Mouse (Mus musculus): ENCODE data around the gene Lin52. TPM values are rescaled to one million over a fixed set of nuclear protein-coding genes. Genes with fewer than 3 reads are reported as not detected.
"Not testable (repeated sequence)": the region's sequence is repeated elsewhere in the genome, so short reads cannot be mapped to it uniquely, and the experiment has no call there.

The Lin52 gene
- polyA plus RNA-seq, 1 experiment from 2014 or later: 20.2 TPM

DNA sequence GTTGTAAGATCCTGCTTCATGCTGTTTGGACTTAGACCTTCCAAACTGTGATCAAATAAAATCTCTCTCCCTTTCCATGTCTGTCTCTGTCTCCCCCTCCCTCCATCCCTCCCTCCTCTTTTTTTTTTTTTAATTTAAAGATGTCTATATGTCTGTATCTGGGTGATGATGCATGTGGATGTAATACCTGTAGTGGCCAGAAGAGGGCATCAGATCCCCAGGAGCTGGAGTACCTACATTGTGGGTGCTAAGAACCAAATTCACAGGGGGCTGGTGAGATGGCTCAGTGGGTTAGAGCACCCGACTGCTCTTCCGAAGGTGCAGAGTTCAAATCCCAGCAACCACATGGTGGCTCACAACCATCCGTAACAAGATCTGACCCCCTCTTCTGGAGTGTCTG is 88.3 kb downstream of the Lin52 start:
- H3K4me3 ChIP-seq (ENCODE audit: low read depth, low read length); H3K9ac ChIP-seq (ENCODE audit: low read depth, low read length); H3K4me2 ChIP-seq; H3K36me3 ChIP-seq (ENCODE audit: control insufficient read depth, insufficient read depth, low read length); DNase-seq (ENCODE audit: low spot score); H3K27me3 ChIP-seq (replicated peaks; ENCODE audit: control insufficient read depth, insufficient read depth, low read length); H3K27ac ChIP-seq (ENCODE audit: low read depth, low read length); H3K4me1 ChIP-seq (replicated peaks; ENCODE audit: control insufficient read depth, insufficient read depth, low read length); H3K9me3 ChIP-seq (ENCODE audit: control insufficient read depth, low read length); ATAC-seq (replicated peaks; ENCODE audit: low FRiP score): not testable (repeated sequence)
- 92% methylated on average over 3 of the region's 3 CpGs for WGBS

DNA sequence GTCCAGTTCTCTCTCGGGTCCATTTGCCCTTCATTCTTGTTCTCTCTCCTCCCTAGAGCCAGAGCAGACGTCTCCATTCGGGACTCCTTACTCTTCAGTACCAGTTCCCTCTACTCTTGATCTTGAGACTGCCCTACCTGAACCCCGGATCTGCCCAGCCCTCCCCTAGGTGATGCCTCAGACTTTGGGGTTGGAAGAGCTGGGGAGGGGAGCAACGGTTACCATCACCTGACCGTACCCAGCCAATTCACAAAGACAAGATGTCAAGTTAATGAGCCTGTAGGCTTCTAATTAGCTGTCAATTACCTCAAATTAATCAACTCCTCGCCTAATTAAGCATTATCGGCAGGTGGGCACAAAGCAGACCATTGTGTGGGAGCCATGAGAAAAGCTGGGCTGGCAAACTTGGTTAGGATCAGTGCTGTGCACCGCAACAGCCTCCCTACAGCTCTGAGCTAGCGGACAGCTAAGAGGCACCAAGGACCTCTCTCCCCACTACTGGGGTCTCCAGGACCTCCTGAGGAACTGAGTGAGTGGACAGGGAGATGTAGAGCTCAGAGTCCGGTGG is 90.3 kb downstream of the Lin52 start:
- H3K4me2 ChIP-seq: no peak overlapping the region
- no peak for DNase-seq (ENCODE audit: low spot score)
- H3K36me3 ChIP-seq (ENCODE audit: control insufficient read depth, insufficient read depth, low read length): no peaks in the 10 kb centered on the region
- no peaks in the 10 kb centered on the region for H3K27me3 ChIP-seq (replicated peaks; ENCODE audit: control insufficient read depth, insufficient read depth, low read length)
- H3K9ac ChIP-seq (ENCODE audit: low read depth, low read length): no peak overlapping the region
- no peak overlapping the region for H3K4me3 ChIP-seq (ENCODE audit: low read depth, low read length)
- ATAC-seq (replicated peaks; ENCODE audit: low FRiP score): no peak
- WGBS: 82% methylated on average over 11 of the region's 11 CpGs
- no peaks in the 10 kb centered on the region for H3K9me3 ChIP-seq (ENCODE audit: control insufficient read depth, low read length)
- no peak overlapping the region for H3K27ac ChIP-seq (ENCODE audit: low read depth, low read length)
- H3K4me1 ChIP-seq (replicated peaks; ENCODE audit: control insufficient read depth, insufficient read depth, low read length): no peaks in the 10 kb centered on the region

DNA sequence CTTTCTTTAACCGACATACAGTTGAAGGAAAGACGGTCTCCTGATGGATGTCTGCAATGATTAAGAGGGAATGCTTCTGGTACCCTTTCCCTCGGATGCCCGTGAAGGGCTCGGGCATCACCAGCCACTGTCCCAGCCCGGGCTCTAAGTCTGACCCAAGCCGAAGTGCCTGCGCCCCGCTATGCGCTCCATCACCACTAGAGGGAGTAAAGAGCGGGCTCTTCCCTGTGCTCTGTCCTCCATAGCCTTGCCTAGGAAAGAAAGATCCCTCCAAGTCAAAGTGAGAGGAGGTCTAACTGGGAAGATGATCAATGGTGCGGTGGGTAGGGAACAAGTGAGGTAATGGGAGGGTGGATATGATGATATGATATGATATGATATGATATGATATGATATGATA is 94.8 kb downstream of the Lin52 start:
- DNase-seq (ENCODE audit: low spot score) (peak; percentile 54), ATAC-seq (replicated peaks; ENCODE audit: low FRiP score) (peak; percentile 66)
- Histone ChIP-seq H3K4me3 (ENCODE audit: low read depth, low read length) (no peak overlapping the region), H3K4me1 (replicated peaks; ENCODE audit: control insufficient read depth, insufficient read depth, low read length) (no peaks in the 10 kb centered on the region), H3K9me3 (ENCODE audit: control insufficient read depth, low read length) (no peaks in the 10 kb centered on the region), H3K36me3 (ENCODE audit: control insufficient read depth, insufficient read depth, low read length) (no peaks in the 10 kb centered on the region), H3K27me3 (replicated peaks; ENCODE audit: control insufficient read depth, insufficient read depth, low read length) (no peaks in the 10 kb centered on the region), H3K9ac (ENCODE audit: low read depth, low read length) (no peak overlapping the region), H3K27ac (ENCODE audit: low read depth, low read length) (no peak overlapping the region), H3K4me2 (no peak overlapping the region)
- 5% methylated on average over 12 of the region's 12 CpGs for WGBS

DNA sequence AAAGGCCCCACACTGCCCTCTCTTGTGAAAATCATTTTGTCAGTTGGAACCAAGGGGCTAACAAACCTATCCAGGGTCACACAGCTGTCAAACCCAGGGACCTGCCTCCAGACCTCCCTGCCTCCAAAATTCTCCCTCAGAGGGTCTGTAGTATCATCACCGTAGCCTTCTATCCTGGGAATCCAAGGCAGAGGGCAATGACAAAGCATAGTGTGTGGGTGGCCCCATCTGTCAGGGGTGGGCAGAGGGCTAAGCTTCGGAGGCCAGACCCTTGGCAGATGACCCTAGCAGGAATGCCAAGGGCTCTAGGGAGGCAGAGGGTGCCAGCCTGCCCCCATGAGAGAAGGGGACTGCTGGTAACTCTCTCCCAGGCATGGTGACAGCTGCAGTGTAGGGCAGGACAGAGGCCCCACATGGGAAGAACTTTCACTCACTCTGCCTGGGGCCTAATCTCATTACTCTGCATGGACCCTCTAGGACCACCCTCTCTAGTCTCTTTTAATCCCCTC is 95.4 kb downstream of the Lin52 start:
- no peaks in the 10 kb centered on the region for H3K36me3 ChIP-seq (ENCODE audit: control insufficient read depth, insufficient read depth, low read length)
- H3K27me3 ChIP-seq (replicated peaks; ENCODE audit: control insufficient read depth, insufficient read depth, low read length): no peaks in the 10 kb centered on the region
- H3K4me2 ChIP-seq: no peak overlapping the region
- no peak overlapping the region for H3K4me3 ChIP-seq (ENCODE audit: low read depth, low read length)
- WGBS: 69% methylated on average over 2 of the region's 2 CpGs
- H3K9ac ChIP-seq (ENCODE audit: low read depth, low read length): no peak overlapping the region
- no peak for DNase-seq (ENCODE audit: low spot score)
- no peak overlapping the region for H3K27ac ChIP-seq (ENCODE audit: low read depth, low read length)
- H3K9me3 ChIP-seq (ENCODE audit: control insufficient read depth, low read length): no peaks in the 10 kb centered on the region
- no peaks in the 10 kb centered on the region for H3K4me1 ChIP-seq (replicated peaks; ENCODE audit: control insufficient read depth, insufficient read depth, low read length)
- ATAC-seq (replicated peaks; ENCODE audit: low FRiP score): no peak

DNA sequence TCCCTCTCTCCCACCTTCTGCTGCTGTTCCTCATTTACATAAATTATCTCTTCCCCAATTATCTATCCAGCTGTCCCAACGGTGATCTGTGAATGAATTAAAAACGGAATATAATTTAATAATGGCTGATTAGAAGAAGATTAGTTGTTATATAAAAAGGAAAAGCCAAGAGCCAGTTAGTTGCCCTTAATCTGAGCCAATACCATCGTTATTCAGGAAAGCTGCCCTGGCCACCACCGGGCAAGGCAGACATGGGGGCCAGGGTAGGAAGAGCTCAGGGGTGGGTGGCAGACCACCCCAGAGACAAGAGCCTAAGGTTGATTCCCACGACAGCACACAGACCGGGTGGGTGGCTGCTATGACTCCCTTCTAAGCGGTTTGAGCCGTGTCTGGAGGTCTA is 97.0 kb downstream of the Lin52 start:
- no peaks in the 10 kb centered on the region for H3K36me3 ChIP-seq (ENCODE audit: control insufficient read depth, insufficient read depth, low read length)
- no peak overlapping the region for H3K27ac ChIP-seq (ENCODE audit: low read depth, low read length)
- no peak overlapping the region for H3K4me2 ChIP-seq
- H3K4me1 ChIP-seq (replicated peaks; ENCODE audit: control insufficient read depth, insufficient read depth, low read length): no peaks in the 10 kb centered on the region
- H3K4me3 ChIP-seq (ENCODE audit: low read depth, low read length): no peak overlapping the region
- no peak overlapping the region for H3K9ac ChIP-seq (ENCODE audit: low read depth, low read length)
- ATAC-seq (replicated peaks; ENCODE audit: low FRiP score) (no peak), DNase-seq (ENCODE audit: low spot score) (no peak)
- 58% methylated on average over 8 of the region's 8 CpGs for WGBS
- no peaks in the 10 kb centered on the region for H3K27me3 ChIP-seq (replicated peaks; ENCODE audit: control insufficient read depth, insufficient read depth, low read length)
- H3K9me3 ChIP-seq (ENCODE audit: control insufficient read depth, low read length): no peaks in the 10 kb centered on the region

DNA sequence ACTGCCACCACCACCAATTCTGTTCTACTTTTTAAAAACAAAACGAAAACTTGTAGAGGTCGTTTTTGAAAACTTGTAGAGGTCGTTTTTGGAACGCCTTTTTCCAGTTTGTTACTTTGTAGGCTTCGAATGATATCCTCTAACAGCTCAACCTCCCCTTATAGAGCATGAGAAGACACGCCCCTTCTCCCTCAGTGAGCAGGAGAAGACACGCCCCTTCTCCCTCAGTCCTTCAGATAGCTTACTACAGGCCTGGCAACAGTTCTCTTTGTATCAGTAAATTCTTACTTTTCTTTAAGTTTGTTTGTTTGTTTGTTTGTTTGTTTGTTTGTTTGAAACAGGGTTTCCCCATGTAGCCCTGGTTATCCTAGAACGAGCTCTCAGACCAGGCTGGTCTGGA is 104.0 kb downstream of the Lin52 start:
- no peaks in the 10 kb centered on the region for H3K27me3 ChIP-seq (replicated peaks; ENCODE audit: control insufficient read depth, insufficient read depth, low read length)
- ATAC-seq (replicated peaks; ENCODE audit: low FRiP score): no peak
- H3K27ac ChIP-seq (ENCODE audit: low read depth, low read length): no peak overlapping the region
- no peak overlapping the region for H3K9ac ChIP-seq (ENCODE audit: low read depth, low read length)
- H3K4me3 ChIP-seq (ENCODE audit: low read depth, low read length): no peak overlapping the region
- no peak overlapping the region for H3K4me2 ChIP-seq
- DNase-seq (ENCODE audit: low spot score): no peak
- no peaks in the 10 kb centered on the region; the same call in 1 of the 2 replicates for H3K9me3 ChIP-seq (ENCODE audit: control insufficient read depth, low read length)
- 61% methylated on average over 8 of the region's 8 CpGs for WGBS
- H3K36me3 ChIP-seq (ENCODE audit: control insufficient read depth, insufficient read depth, low read length): no peaks in the 10 kb centered on the region
- no peaks in the 10 kb centered on the region for H3K4me1 ChIP-seq (replicated peaks; ENCODE audit: control insufficient read depth, insufficient read depth, low read length)

DNA sequence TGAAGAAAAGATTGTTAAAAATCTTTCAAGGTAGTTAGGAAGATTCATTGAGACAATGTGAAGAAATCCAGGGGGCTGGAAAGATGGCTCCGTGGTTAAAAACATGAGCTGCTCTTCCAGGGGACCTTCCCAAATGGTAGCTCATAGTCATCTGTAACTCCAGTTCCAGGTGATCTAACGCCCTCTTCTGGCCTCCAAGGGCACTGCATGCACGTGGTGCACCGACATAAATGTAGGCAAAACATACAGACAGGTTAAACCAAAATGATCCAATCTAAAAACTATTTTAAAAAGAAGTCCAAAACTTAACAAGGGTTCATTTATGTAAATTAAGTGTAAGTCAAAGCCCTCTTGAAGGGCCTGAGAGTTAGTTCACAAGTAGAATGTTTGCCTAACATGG is 111.3 kb downstream of the Lin52 start:
- Histone ChIP-seq H3K4me1 (replicated peaks; ENCODE audit: control insufficient read depth, insufficient read depth, low read length) (no peaks in the 10 kb centered on the region), H3K9ac (ENCODE audit: low read depth, low read length) (no peak overlapping the region), H3K27ac (ENCODE audit: low read depth, low read length) (no peak overlapping the region), H3K36me3 (ENCODE audit: control insufficient read depth, insufficient read depth, low read length) (no peaks in the 10 kb centered on the region), H3K4me2 (no peak overlapping the region), H3K27me3 (replicated peaks; ENCODE audit: control insufficient read depth, insufficient read depth, low read length) (peaks cover 4% of the 10 kb centered on the region), H3K9me3 (ENCODE audit: control insufficient read depth, low read length) (no peaks in the 10 kb centered on the region; the same call in 1 of the 2 replicates), H3K4me3 (ENCODE audit: low read depth, low read length) (no peak overlapping the region)
- ATAC-seq (replicated peaks; ENCODE audit: low FRiP score) (no peak), DNase-seq (ENCODE audit: low spot score) (no peak)
- 44% methylated on average over 4 of the region's 4 CpGs for WGBS

DNA sequence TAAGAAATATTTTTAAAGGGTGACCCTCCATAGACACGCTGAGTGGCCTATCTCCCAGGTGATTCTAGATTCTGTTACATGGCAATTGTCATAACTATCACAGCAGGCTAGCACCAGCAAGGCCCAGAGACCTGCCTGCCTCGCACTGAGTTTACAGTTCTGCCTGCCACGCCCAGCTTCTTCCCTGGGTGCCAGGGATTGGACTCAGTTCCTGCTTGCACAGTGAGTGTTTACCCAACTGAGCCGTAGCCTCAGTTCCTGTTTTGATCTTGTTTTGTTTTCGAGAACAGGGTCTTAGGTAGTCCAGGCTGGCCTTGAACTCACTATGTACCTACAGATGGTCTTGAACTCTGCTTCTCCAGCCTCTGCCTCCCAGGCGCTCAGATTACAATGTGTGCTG is 116.4 kb downstream of the Lin52 start:
- Histone ChIP-seq H3K4me2 (no peak overlapping the region), H3K9me3 (ENCODE audit: control insufficient read depth, low read length) (no peaks in the 10 kb centered on the region), H3K27ac (ENCODE audit: low read depth, low read length) (no peak overlapping the region), H3K4me3 (ENCODE audit: low read depth, low read length) (no peak overlapping the region), H3K36me3 (ENCODE audit: control insufficient read depth, insufficient read depth, low read length) (no peaks in the 10 kb centered on the region), H3K4me1 (replicated peaks; ENCODE audit: control insufficient read depth, insufficient read depth, low read length) (0 out of 2 replicates have a peak, but pooled peaks cover 3% of the 10 kb centered on the region), H3K9ac (ENCODE audit: low read depth, low read length) (no peak overlapping the region), H3K27me3 (replicated peaks; ENCODE audit: control insufficient read depth, insufficient read depth, low read length) (peaks cover 54% of the 10 kb centered on the region)
- ATAC-seq (replicated peaks; ENCODE audit: low FRiP score) (no peak), DNase-seq (ENCODE audit: low spot score) (no peak)
- WGBS: 68% methylated on average over 6 of the region's 6 CpGs

DNA sequence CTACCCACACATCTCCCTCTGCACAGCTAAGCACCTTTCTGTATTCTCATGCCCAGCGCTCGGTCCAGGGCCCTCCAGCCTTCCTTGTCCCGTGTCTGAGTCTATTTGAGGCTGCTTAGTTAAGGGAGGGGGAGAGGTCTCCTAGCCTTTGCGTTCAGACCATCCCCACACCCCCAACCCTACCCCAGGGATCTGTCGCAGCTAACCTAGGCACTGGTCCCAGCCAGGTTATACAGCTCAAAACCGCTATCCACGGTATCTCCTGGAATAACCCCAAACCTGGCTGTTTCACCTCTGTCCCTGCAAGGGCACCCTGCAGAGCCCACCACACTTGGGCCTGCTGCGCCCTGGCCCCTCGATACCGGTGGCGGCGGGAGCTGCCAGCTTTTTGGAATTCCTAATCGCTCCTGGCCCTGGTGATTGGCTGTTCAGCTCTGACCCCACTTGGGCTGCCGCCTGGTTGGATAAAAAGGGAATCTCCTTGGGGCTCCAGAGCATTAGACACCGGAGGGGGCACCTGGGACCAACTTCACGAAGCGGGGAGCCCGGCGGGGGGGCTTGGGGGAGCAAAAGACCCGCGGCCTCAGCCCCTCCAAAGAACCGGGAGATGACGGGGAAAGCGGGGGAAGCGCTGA is 118.2 kb downstream of the Lin52 start, which contains the start of gene Vsx2:
Gene Vsx2 (plus strand): TSS at position 427 of the 635 bp plus-strand sequence.
- Histone ChIP-seq H3K9me3 (ENCODE audit: control insufficient read depth, low read length) (no peaks in the 10 kb centered on the region), H3K9ac (ENCODE audit: low read depth, low read length) (no peak within 1 kb of the TSS), H3K4me3 (ENCODE audit: low read depth, low read length) (no peak within 1 kb of the TSS), H3K27me3 (replicated peaks; ENCODE audit: control insufficient read depth, insufficient read depth, low read length) (peaks cover 72% of the 10 kb centered on the region), H3K4me1 (replicated peaks; ENCODE audit: control insufficient read depth, insufficient read depth, low read length) (0 out of 2 replicates have a peak, but pooled peaks cover 3% of the 10 kb centered on the region), H3K36me3 (ENCODE audit: control insufficient read depth, insufficient read depth, low read length) (no peaks in the 10 kb centered on the region), H3K27ac (ENCODE audit: low read depth, low read length) (no peak within 1 kb of the TSS), H3K4me2 (0 out of 2 replicates have a peak within 1 kb of the TSS, but pooled peaks have one; percentile 13)
- DNase-seq (ENCODE audit: low spot score) (no peak), ATAC-seq (replicated peaks; ENCODE audit: low FRiP score) (no peak)
- 4% methylated on average over 25 of the region's 25 CpGs for WGBS

Measured in liver, embryonic 11.5 days (tissue).